Mouse (Mus musculus): ENCODE results near the gene Gpc4. TPM values are rescaled to one million over a fixed set of nuclear protein-coding genes. Genes with fewer than 3 reads are reported as not detected.

Gene Gpc4
- polyA plus RNA-seq, 1 experiment: 18.8 TPM

Other genes with a start within 250 kb of the Gpc4 start
- gene 1700080O16Rik, start 192.5 kb downstream of the Gpc4 start, polyA plus RNA-seq (2012; ENCODE audit: insufficient read depth, insufficient read length, missing spikeins): not detected in 2 replicates

All from brown adipose tissue, adult 24 weeks (tissue).